Mouse (Mus musculus): ENCODE measurements around the gene Mia3.
"Not testable (repeated sequence)": the region's sequence is repeated elsewhere in the genome, so short reads cannot be mapped to it uniquely, and the experiment has no call there.

The Mia3 gene

GRCm38 (mm10) chr1:183369427-183370014 is at the start of gene Mia3:
Gene Mia3 (minus strand): TSS chr1:183369553.
- DNase-seq: peak; percentile 98

GRCm38 (mm10) chr1:183417873-183418272 is 48.5 kb upstream of the Mia3 start, which contains the start of gene Hhipl2:
Gene Hhipl2 (plus strand): TSS chr1:183418215.
- no peak for DNase-seq

- no peak for DNase-seq
Observed at GRCm38 (mm10) chr1:183414081-183414727, 44.9 kb upstream of the Mia3 start.

- DNase-seq: no peak
Observed at GRCm38 (mm10) chr1:183403396-183403795, 34.0 kb upstream of the Mia3 start.

GRCm38 (mm10) chr1:183388426-183389406 is 19.4 kb upstream of the Mia3 start, which contains the start of gene Taf1a:
Gene Taf1a (plus strand): TSS chr1:183388981.
- peak; percentile 95 for DNase-seq

- DNase-seq: not testable (repeated sequence)
Observed at GRCm38 (mm10) chr1:183387421-183387820, 18.1 kb upstream of the Mia3 start.

GRCm38 (mm10) chr1:183382621-183383020 is 13.3 kb upstream of the Mia3 start:
- DNase-seq: no peak

- no peak for DNase-seq
Observed at GRCm38 (mm10) chr1:183381816-183382215, 12.5 kb upstream of the Mia3 start.

GRCm38 (mm10) chr1:183379376-183379775 is 10.0 kb upstream of the Mia3 start:
- not testable (repeated sequence) for DNase-seq

- no peak for DNase-seq
Observed at GRCm38 (mm10) chr1:183378321-183378941, 9.1 kb upstream of the Mia3 start.

- DNase-seq: no peak
Observed at GRCm38 (mm10) chr1:183377045-183377444, 7.7 kb upstream of the Mia3 start.

GRCm38 (mm10) chr1:183374728-183375127 is 5.4 kb upstream of the Mia3 start:
- no peak for DNase-seq

- DNase-seq: peak; percentile 17
Observed at GRCm38 (mm10) chr1:183368601-183369400, 552 bp downstream of the Mia3 start.

GRCm38 (mm10) chr1:183366361-183366760 is 3.0 kb downstream of the Mia3 start:
- no peak for DNase-seq

GRCm38 (mm10) chr1:183363577-183363867 is 5.8 kb downstream of the Mia3 start:
- DNase-seq: no peak

- DNase-seq: no peak
Observed at GRCm38 (mm10) chr1:183362729-183363576, 6.4 kb downstream of the Mia3 start.

- no peak for DNase-seq
Observed at GRCm38 (mm10) chr1:183362301-183362700, 7.1 kb downstream of the Mia3 start.

GRCm38 (mm10) chr1:183358901-183359300 is 10.5 kb downstream of the Mia3 start:
- no peak for DNase-seq

- DNase-seq: peak; percentile 49
Observed at GRCm38 (mm10) chr1:183349840-183350239, 19.5 kb downstream of the Mia3 start.

GRCm38 (mm10) chr1:183345817-183346195 is 23.5 kb downstream of the Mia3 start:
- DNase-seq: no peak

Data from layer of hippocampus, adult 9-11 months (tissue).